Mouse (Mus musculus) embryonic facial prominence, embryonic 10.5 days (tissue): ENCODE results near the gene Celf3. TPM values are rescaled to one million over a fixed set of nuclear protein-coding genes. Genes with fewer than 3 reads are reported as not detected.

Experiments used
- DNase-seq: peaks from one replicate; pipeline ENCODE4 v3.0.0-alpha.2; 2017; ENCODE audit warnings: low spot score
- H3K27ac ChIP-seq: fragments of 300-500 bp; sonication (generic); replicated peaks from 2 replicates; pipeline ENCODE4 v1.5.1; 2016; ENCODE audit warnings: mild to moderate bottlenecking
- H3K27me3 ChIP-seq: fragments of 300-500 bp; sonication (generic); replicated peaks from 2 replicates; pipeline ENCODE4 v1.6.1; 2016; ENCODE audit warnings: low read depth, mild to moderate bottlenecking; ENCODE audit not compliant: poor library complexity, severe bottlenecking
- H3K36me3 ChIP-seq: fragments of 300-500 bp; sonication (generic); replicated peaks from 2 replicates; pipeline ENCODE4 v1.6.1; 2016; ENCODE audit warnings: mild to moderate bottlenecking, moderate library complexity
- H3K4me1 ChIP-seq: fragments of 300-500 bp; sonication (generic); 2 replicates; pipeline ENCODE4 v1.6.1; 2016
- H3K4me3 ChIP-seq: fragments of 300-500 bp; sonication (generic); 2 replicates; pipeline ENCODE4 v1.5.1; 2016; ENCODE audit warnings: mild to moderate bottlenecking, moderate library complexity
- H3K9me3 ChIP-seq: fragments of 300-500 bp; sonication (generic); 2 replicates; pipeline ENCODE4 v1.6.1; 2016; ENCODE audit warnings: mild to moderate bottlenecking
- WGBS: fragments of 180-500 bp; shearing (Covaris S2); methylation state at CpG from one replicate; pipeline ENCODE4 v1.1.7; 2016; 5-methylcytosine and 5-hydroxymethylcytosine counted together
- polyA plus RNA-seq: library from polyadenylated mRNA; unstranded; fragments of >200 nt; fragmentation: Nextera tagmentation; extraction: Ambion mirVana; gene quantifications from 2 replicates; pipeline ENCODE4 v1.2.1, GENCODE M21; 2016

The Celf3 gene
- polyA plus RNA-seq, 1 experiment from 2014 or later, result 25.4 TPM

GRCm38 (mm10) chr3:94465632-94466430 lies 12.3 kb upstream of the Celf3 start:
- Histone ChIP-seq H3K9me3 (no peaks in the 10 kb centered on the region), H3K27me3 (no peaks in the 10 kb centered on the region), H3K4me3 (no peak overlapping the region), H3K4me1 (peaks cover 22% of the 10 kb centered on the region), H3K27ac (peak overlapping the region; percentile 14; the same call in 1 of the 2 replicates), H3K36me3 (no peaks in the 10 kb centered on the region)
- DNase-seq, result no peak
- 52% methylated on average over 13 of the region's 13 CpGs for WGBS

GRCm38 (mm10) chr3:94468931-94469330 lies 9.2 kb upstream of the Celf3 start:
- Histone ChIP-seq H3K4me1 (peaks cover 31% of the 10 kb centered on the region), H3K27me3 (no peaks in the 10 kb centered on the region; the same call in 1 of the 2 replicates), H3K9me3 (no peaks in the 10 kb centered on the region), H3K4me3 (no peak overlapping the region), H3K36me3 (no peaks in the 10 kb centered on the region), H3K27ac (no peak overlapping the region)
- WGBS, result 51% methylated on average over 3 of the region's 3 CpGs
- no peak for DNase-seq

GRCm38 (mm10) chr3:94472447-94473114 lies 5.5 kb upstream of the Celf3 start:
- Histone ChIP-seq H3K4me1 (peaks cover 21% of the 10 kb centered on the region), H3K9me3 (no peaks in the 10 kb centered on the region), H3K36me3 (no peaks in the 10 kb centered on the region), H3K27me3 (no peaks in the 10 kb centered on the region; the same call in 1 of the 2 replicates), H3K4me3 (peak overlapping the region; percentile 42), H3K27ac (no peak overlapping the region)
- peak; percentile 86 for DNase-seq
- WGBS, result 11% methylated on average over 28 of the region's 28 CpGs

- no peak for DNase-seq
- Histone ChIP-seq H3K36me3 (no peaks in the 10 kb centered on the region), H3K4me3 (peak overlapping the region; percentile 42), H3K4me1 (peaks cover 27% of the 10 kb centered on the region), H3K27ac (no peak overlapping the region), H3K27me3 (peaks cover 2% of the 10 kb centered on the region), H3K9me3 (no peaks in the 10 kb centered on the region)
- 54% methylated on average over 10 of the region's 10 CpGs for WGBS
Observed at GRCm38 (mm10) chr3:94473115-94473505, 5.0 kb upstream of the Celf3 start.

GRCm38 (mm10) chr3:94473567-94474232 lies 4.4 kb upstream of the Celf3 start:
- H3K36me3 ChIP-seq, result no peaks in the 10 kb centered on the region
- no peak for DNase-seq
- H3K4me3 ChIP-seq, result no peak overlapping the region
- WGBS, result 84% methylated on average over 5 of the region's 5 CpGs
- peaks cover 8% of the 10 kb centered on the region for H3K27me3 ChIP-seq
- H3K4me1 ChIP-seq, result peaks cover 33% of the 10 kb centered on the region
- H3K27ac ChIP-seq, result no peak overlapping the region
- H3K9me3 ChIP-seq, result no peaks in the 10 kb centered on the region

- H3K4me1 ChIP-seq, result peaks cover 52% of the 10 kb centered on the region
- peaks cover 36% of the 10 kb centered on the region for H3K27me3 ChIP-seq
- no peak overlapping the region for H3K27ac ChIP-seq
- no peaks in the 10 kb centered on the region for H3K36me3 ChIP-seq
- DNase-seq, result no peak
- WGBS, result 76% methylated on average over 8 of the region's 8 CpGs
- no peak overlapping the region for H3K4me3 ChIP-seq
- no peaks in the 10 kb centered on the region for H3K9me3 ChIP-seq
Observed at GRCm38 (mm10) chr3:94476301-94477035, 1.6 kb upstream of the Celf3 start.

GRCm38 (mm10) chr3:94477444-94477843 lies 651 bp upstream of the Celf3 start:
- Histone ChIP-seq H3K4me1 (peaks cover 54% of the 10 kb centered on the region), H3K36me3 (no peaks in the 10 kb centered on the region), H3K4me3 (peak overlapping the region; percentile 55), H3K27me3 (peaks cover 39% of the 10 kb centered on the region), H3K9me3 (no peaks in the 10 kb centered on the region), H3K27ac (0 out of 2 replicates have a peak overlapping the region, but pooled peaks have one; percentile 73)
- WGBS, result 63% methylated on average over 4 of the region's 4 CpGs
- no peak for DNase-seq

GRCm38 (mm10) chr3:94478591-94479169 lies 585 bp downstream of the Celf3 start:
- H3K27me3 ChIP-seq, result peaks cover 39% of the 10 kb centered on the region
- H3K4me1 ChIP-seq, result peaks cover 55% of the 10 kb centered on the region
- DNase-seq, result no peak
- H3K9me3 ChIP-seq, result no peaks in the 10 kb centered on the region
- H3K36me3 ChIP-seq, result no peaks in the 10 kb centered on the region
- H3K27ac ChIP-seq, result peak overlapping the region; percentile 73
- WGBS, result 7% methylated on average over 9 of the region's 9 CpGs
- H3K4me3 ChIP-seq, result peak overlapping the region; percentile 55

GRCm38 (mm10) chr3:94479564-94479963 lies 1.5 kb downstream of the Celf3 start:
- Histone ChIP-seq H3K4me3 (peak overlapping the region; percentile 55), H3K4me1 (peaks cover 64% of the 10 kb centered on the region)
- 4% methylated on average over 11 of the region's 11 CpGs for WGBS

GRCm38 (mm10) chr3:94480291-94480884 lies 2.3 kb downstream of the Celf3 start, which contains the start of gene Riiad1:
Gene Riiad1, minus strand, starts transcription at chr3:94480341.
- DNase-seq, result no peak
- Histone ChIP-seq H3K4me1 (peaks cover 72% of the 10 kb centered on the region), H3K27ac (peak within 1 kb of the TSS; percentile 73; the same call in 1 of the 2 replicates)

More at GRCm38 (mm10) chr3:94479564-94479963, 1.5 kb downstream of the Celf3 start:
- Histone ChIP-seq H3K27ac (0 out of 2 replicates have a peak overlapping the region, but pooled peaks have one; percentile 73), H3K36me3 (no peaks in the 10 kb centered on the region), H3K9me3 (no peaks in the 10 kb centered on the region), H3K27me3 (peaks cover 39% of the 10 kb centered on the region)
- DNase-seq, result peak; percentile 60

GRCm38 (mm10) chr3:94481429-94481828 lies 3.3 kb downstream of the Celf3 start:
- 61% methylated on average over 4 of the region's 4 CpGs for WGBS
- DNase-seq, result no peak
- Histone ChIP-seq H3K27me3 (peaks cover 39% of the 10 kb centered on the region), H3K9me3 (no peaks in the 10 kb centered on the region), H3K4me1 (peaks cover 72% of the 10 kb centered on the region), H3K4me3 (no peak overlapping the region), H3K36me3 (no peaks in the 10 kb centered on the region), H3K27ac (no peak overlapping the region)

More at GRCm38 (mm10) chr3:94480291-94480884, 2.3 kb downstream of the Celf3 start, which contains the start of gene Riiad1:
- Histone ChIP-seq H3K36me3 (no peaks in the 10 kb centered on the region), H3K9me3 (no peaks in the 10 kb centered on the region), H3K4me3 (peak within 1 kb of the TSS; percentile 55), H3K27me3 (peaks cover 39% of the 10 kb centered on the region)
- WGBS, result 10% methylated on average over 16 of the region's 16 CpGs
